Mouse (Mus musculus) forebrain, embryonic 15.5 days (tissue): ENCODE data around the gene Tmem209. TPM values are rescaled to one million over a fixed set of nuclear protein-coding genes. Genes with fewer than 3 reads are reported as not detected.

Experiments used
- ATAC-seq: fragments of 200-750 bp; cut with Nextera tagmentation; replicated peaks from 2 replicates; pipeline ENCODE4 v1.8.0; 2017; ENCODE audit warnings: mild to moderate bottlenecking, moderate TSS enrichment, moderate library complexity
- H3K27ac ChIP-seq: fragments of 300-500 bp; sonication (generic); replicated peaks from 2 replicates; pipeline ENCODE4 v1.5.1; 2015; ENCODE audit warnings: mild to moderate bottlenecking, inconsistent platforms
- H3K27me3 ChIP-seq: fragments of 300-500 bp; sonication (generic); 2 replicates; pipeline ENCODE4 v1.6.1; 2015; ENCODE audit warnings: inconsistent platforms
- H3K36me3 ChIP-seq: fragments of 300-500 bp; sonication (generic); 2 replicates; pipeline ENCODE4 v1.6.1; 2015; ENCODE audit warnings: mild to moderate bottlenecking, inconsistent platforms
- H3K4me1 ChIP-seq: fragments of 300-500 bp; sonication (generic); 2 replicates; pipeline ENCODE4 v1.6.1; 2015; ENCODE audit warnings: inconsistent platforms
- H3K4me2 ChIP-seq: fragments of 300-500 bp; sonication (generic); replicated peaks from 2 replicates; pipeline ENCODE4 v1.6.1; 2015; ENCODE audit warnings: mild to moderate bottlenecking, inconsistent platforms
- H3K4me3 ChIP-seq: fragments of 300-500 bp; sonication (generic); 2 replicates; pipeline ENCODE4 v1.5.1; 2015; ENCODE audit warnings: mild to moderate bottlenecking, inconsistent platforms
- H3K9ac ChIP-seq: fragments of 300-500 bp; sonication (generic); replicated peaks from 2 replicates; pipeline ENCODE4 v1.6.1; 2015; ENCODE audit warnings: mild to moderate bottlenecking, inconsistent platforms
- H3K9me3 ChIP-seq: fragments of 300-500 bp; sonication (generic); 2 replicates; pipeline ENCODE4 v1.6.1; 2016; ENCODE audit warnings: inconsistent platforms
- WGBS: fragments of 180-500 bp; shearing (Covaris S2); methylation state at CpG from one replicate; pipeline ENCODE4 v1.1.7; 2015; ENCODE audit warnings: mixed read lengths; 5-methylcytosine and 5-hydroxymethylcytosine counted together
- polyA plus RNA-seq: library from polyadenylated mRNA; unstranded; fragments of >200 nt; fragmentation: Nextera tagmentation; extraction: Ambion mirVana; gene quantifications from 2 replicates; pipeline ENCODE4 v1.2.1, GENCODE M21; 2015

Tmem209 gene
- polyA plus RNA-seq, 1 experiment from 2014 or later = 34.1 TPM

DNA sequence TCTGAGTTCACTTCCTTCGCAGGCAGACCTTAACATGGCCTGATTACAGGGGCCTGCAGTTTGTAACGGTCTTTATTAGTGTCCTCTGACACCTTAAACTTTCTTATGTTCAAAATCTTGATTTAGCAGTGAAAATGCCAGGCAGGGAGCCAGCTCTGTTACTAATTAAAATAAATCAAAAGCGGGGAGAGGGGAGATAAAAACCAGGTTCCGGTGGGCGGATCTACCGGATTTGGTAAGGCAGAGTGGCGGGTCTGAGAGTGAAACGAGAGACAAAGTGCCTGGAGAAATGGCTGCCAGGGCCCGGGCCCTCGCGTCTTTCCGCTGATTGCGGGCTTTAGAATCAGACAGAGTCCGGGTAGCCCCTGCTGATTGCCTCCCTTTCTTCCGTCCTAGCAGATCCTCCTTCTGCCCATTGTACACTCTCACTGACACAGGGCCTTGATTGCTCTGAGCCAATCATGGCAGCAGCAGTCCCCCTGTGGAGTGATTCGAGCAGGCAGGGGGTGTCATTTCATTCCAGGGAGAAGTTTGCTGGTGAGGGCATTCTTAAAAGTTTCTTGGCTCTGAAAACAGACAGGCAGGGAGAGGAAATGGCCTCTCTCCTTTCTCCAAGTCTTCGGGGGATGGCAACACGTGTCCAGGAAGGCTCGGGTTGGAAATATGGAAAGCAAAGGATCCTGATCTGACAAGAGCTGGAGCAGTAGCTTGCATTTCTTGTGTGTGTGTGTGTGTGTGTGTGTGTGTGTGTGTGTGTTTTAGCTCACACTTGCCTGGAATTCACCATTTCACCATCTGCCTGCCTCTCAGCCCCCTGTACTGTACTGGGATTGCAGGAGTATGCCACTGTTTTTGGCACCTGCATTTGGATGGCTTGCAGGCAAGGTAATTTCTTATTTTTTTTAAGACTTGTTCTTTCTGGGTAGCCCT lies 17.3 kb upstream of the Tmem209 start:
- 5% methylated on average over 19 of the region's 19 CpGs for WGBS
- 0 out of 2 replicates have a peak overlapping the region, but pooled peaks have one; percentile 25 for H3K9ac ChIP-seq
- no peaks in the 10 kb centered on the region for H3K36me3 ChIP-seq
- peak overlapping the region; percentile 14 for H3K4me3 ChIP-seq
- H3K27me3 ChIP-seq = no peaks in the 10 kb centered on the region
- peak overlapping the region; percentile 84 for H3K27ac ChIP-seq
- no peaks in the 10 kb centered on the region for H3K9me3 ChIP-seq
- H3K4me2 ChIP-seq = peak overlapping the region; percentile 39
- peak; percentile 86 for ATAC-seq
- peaks cover 31% of the 10 kb centered on the region for H3K4me1 ChIP-seq

DNA sequence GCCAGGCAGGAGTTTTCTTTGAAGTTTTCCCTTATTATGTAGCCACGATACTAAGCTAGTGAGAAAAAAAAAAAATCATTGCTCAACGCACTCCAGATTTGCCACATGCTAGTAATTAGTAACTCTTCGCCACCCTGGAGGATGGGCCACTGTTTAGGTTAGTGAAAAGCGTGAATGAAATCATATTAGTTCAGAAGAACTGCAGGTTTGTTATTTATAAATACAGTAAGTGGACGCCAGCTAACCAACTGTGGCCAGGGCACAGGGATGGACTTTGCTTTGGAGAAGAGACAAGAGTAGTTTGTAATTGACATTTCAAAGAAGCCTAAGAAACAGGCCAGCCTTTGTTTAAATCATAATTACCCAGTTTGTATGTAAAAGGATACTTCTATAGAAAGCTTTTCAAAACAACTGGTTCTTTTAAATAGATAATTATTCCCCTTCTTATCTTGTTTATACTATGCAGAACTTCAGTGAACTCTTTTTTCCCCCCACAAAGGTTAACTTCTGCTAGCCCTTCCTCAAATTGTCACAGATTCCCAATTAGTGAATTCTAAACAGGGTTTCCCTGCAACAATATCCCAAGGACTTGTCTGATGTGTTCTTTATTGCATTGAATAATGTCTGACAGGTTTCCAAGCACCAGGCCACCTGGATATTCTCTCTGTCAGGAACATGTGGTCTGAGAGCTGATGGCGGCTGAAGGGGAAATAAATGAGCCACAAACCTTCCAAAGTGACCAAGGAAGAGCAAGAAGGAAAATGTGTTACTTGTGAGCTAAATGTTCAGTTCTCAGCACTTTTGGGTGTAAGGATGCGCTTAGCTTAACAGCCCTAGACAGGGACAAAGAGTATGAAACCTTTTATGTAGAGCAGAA lies 16.1 kb upstream of the Tmem209 start:
- WGBS = 15% methylated on average over 7 of the region's 7 CpGs
- H3K27ac ChIP-seq = peak overlapping the region; percentile 84
- H3K27me3 ChIP-seq = no peaks in the 10 kb centered on the region
- no peak for ATAC-seq
- H3K4me2 ChIP-seq = no peak overlapping the region
- no peak overlapping the region for H3K4me3 ChIP-seq
- H3K9ac ChIP-seq = 0 out of 2 replicates have a peak overlapping the region, but pooled peaks have one; percentile 7
- peaks cover 31% of the 10 kb centered on the region for H3K4me1 ChIP-seq
- H3K9me3 ChIP-seq = no peaks in the 10 kb centered on the region
- H3K36me3 ChIP-seq = no peaks in the 10 kb centered on the region

DNA sequence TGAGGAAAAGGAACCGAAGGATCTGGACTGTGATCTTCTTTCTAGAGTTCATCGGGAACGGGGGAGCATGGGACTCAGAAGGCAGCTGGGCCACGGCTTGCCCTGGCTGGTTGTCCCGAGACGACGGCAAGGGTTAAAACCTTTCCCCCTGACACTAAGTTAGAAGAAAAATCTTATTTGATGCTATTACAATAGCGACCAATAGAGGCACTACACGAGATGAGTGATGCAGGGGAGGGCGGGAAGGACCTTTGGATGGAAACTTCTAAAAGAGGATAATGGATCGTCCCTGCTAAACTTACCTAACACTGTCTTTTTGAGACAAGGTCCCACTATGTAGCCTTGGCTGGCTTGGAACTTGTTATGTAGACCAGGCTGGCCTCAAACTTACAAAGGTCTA lies 10.8 kb upstream of the Tmem209 start:
- no peaks in the 10 kb centered on the region for H3K27me3 ChIP-seq
- 71% methylated on average over 11 of the region's 11 CpGs for WGBS
- H3K4me3 ChIP-seq = no peak overlapping the region
- no peaks in the 10 kb centered on the region for H3K9me3 ChIP-seq
- H3K4me1 ChIP-seq = peaks cover 5% of the 10 kb centered on the region
- no peak for ATAC-seq
- no peak overlapping the region for H3K27ac ChIP-seq
- H3K36me3 ChIP-seq = no peaks in the 10 kb centered on the region
- H3K9ac ChIP-seq = no peak overlapping the region
- no peak overlapping the region for H3K4me2 ChIP-seq

DNA sequence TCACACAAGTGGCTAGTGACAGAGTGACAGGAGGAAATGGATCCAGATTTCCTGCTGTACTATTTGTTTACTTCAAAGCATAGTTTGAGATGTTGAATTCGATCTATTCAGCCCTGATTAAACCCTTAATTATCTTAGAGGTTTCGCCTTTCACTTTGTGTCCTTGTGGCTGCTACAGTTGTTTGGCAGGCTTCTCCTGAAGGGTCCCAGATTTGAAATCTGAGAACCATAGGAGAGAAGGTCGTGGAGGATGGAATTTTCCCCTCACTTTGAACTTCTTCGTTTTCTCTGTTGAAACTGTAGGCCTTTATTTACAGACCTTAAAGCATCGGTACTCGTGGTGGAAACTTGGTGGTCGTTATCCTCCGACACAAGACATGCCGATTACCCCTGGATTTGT lies 4.7 kb upstream of the Tmem209 start:
- no peaks in the 10 kb centered on the region for H3K36me3 ChIP-seq
- H3K27me3 ChIP-seq = no peaks in the 10 kb centered on the region
- 10% methylated on average over 9 of the region's 9 CpGs for WGBS
- H3K4me2 ChIP-seq = no peak overlapping the region
- H3K9ac ChIP-seq = no peak overlapping the region
- H3K4me3 ChIP-seq = no peak overlapping the region
- H3K27ac ChIP-seq = no peak overlapping the region
- no peaks in the 10 kb centered on the region for H3K9me3 ChIP-seq
- no peak for ATAC-seq
- peaks cover 7% of the 10 kb centered on the region for H3K4me1 ChIP-seq

DNA sequence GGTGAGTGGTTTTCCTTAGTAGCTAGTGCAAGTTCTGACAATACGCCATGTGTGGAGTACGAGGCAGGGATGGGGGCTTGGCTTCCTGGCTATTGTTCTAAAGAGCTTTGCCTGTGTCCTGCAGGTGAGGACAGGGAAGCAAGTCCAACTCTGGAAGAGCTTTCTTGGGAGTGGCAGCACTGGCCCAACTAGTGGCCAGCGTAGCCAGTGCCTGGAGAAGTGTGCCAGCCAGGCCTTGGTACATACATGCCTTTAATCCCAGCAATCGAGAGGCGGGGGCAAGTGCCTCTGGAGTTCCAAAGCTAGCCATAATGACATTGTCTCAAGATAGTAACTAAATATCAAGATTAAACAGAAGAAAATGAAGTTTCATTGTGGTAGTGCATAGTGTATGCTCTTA lies 708 bp upstream of the Tmem209 start:
- 55% methylated on average over 5 of the region's 5 CpGs for WGBS

DNA sequence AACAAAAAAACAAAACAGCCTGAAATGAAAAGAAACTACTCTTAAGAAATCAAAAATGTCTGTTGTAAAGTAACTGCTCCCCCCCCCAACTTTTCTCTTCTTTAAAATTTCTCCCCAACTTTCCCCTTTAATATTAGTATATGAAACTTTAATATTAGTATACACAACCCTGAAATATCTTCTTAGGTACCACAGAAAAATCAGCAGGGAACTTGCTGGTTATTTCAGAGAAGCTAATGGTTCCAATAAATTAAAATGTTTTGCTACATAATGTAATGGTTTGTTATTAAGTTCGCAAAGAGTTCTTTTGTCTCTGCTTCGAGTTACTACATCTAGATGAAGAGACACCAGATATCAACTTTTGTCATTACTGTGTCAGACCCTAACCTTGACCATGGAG lies 759 bp downstream of the Tmem209 start:
- Histone ChIP-seq H3K9me3 (no peaks in the 10 kb centered on the region), H3K4me3 (peak overlapping the region; percentile 60), H3K9ac (peak overlapping the region; percentile 75), H3K36me3 (peaks cover 17% of the 10 kb centered on the region; the same call in 1 of the 2 replicates), H3K27ac (peak overlapping the region; percentile 93), H3K4me1 (peaks cover 13% of the 10 kb centered on the region), H3K27me3 (no peaks in the 10 kb centered on the region), H3K4me2 (peak overlapping the region; percentile 64)
- no peak for ATAC-seq
- WGBS = 3% methylated on average over 2 of the region's 2 CpGs

More for the DNA sequence above, 708 bp upstream of the Tmem209 start:
- ATAC-seq = no peak
- Histone ChIP-seq H3K9me3 (no peaks in the 10 kb centered on the region), H3K4me2 (peak overlapping the region; percentile 64), H3K4me3 (peak overlapping the region; percentile 60; the same call in 1 of the 2 replicates), H3K27ac (peak overlapping the region; percentile 93), H3K4me1 (peaks cover 13% of the 10 kb centered on the region), H3K9ac (no peak overlapping the region; the same call in 1 of the 2 replicates), H3K27me3 (no peaks in the 10 kb centered on the region), H3K36me3 (0 out of 2 replicates have a peak, but pooled peaks cover 7% of the 10 kb centered on the region)

DNA sequence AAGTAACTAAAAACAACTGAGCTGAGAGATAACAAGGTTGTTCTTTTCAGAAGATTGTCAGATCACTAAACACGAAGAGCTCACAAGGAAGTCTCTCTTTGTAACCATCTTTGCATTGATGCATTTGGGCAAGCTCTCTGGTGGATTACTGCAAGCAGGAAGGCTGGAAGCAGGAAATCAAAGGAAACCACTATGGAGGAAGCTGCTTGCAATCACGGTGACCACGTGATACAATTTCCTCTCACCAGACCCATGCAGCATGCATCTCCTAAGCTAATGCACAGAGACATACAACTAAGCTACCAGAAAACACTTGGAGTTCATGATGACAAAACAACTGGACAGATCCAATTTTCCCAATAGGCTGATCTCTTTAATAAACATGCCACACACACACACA lies 10.5 kb downstream of the Tmem209 start:
- Histone ChIP-seq H3K4me1 (no peaks in the 10 kb centered on the region), H3K27me3 (no peaks in the 10 kb centered on the region), H3K4me2 (no peak overlapping the region), H3K36me3 (peaks cover 40% of the 10 kb centered on the region), H3K9ac (no peak overlapping the region), H3K27ac (no peak overlapping the region), H3K9me3 (no peaks in the 10 kb centered on the region), H3K4me3 (no peak overlapping the region)
- no peak for ATAC-seq
- 88% methylated on average over 3 of the region's 3 CpGs for WGBS

DNA sequence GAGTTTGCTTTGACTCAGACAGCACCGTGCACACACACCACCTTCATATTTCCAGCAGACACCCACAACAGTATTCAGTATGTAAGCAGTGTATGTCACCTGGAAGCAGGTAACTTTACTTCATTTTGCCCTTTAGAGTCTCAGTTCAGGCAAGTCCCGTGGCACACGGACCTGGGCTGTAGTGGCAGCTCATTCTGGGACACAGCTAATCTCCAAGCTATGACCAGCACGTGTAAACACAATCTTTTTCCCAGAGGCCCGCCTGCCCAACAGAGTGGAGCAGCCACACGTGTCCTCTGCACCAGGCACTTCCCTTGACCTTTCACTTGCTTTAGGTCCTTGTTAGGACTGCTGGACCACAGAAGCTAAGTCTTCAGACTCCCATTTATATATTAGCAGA lies 23.1 kb downstream of the Tmem209 start:
- 93% methylated on average over 6 of the region's 6 CpGs for WGBS
- Histone ChIP-seq H3K27ac (no peak overlapping the region), H3K9me3 (no peaks in the 10 kb centered on the region), H3K4me1 (no peaks in the 10 kb centered on the region), H3K4me3 (no peak overlapping the region), H3K36me3 (peaks cover 72% of the 10 kb centered on the region), H3K27me3 (no peaks in the 10 kb centered on the region), H3K9ac (no peak overlapping the region), H3K4me2 (no peak overlapping the region)
- ATAC-seq = no peak

DNA sequence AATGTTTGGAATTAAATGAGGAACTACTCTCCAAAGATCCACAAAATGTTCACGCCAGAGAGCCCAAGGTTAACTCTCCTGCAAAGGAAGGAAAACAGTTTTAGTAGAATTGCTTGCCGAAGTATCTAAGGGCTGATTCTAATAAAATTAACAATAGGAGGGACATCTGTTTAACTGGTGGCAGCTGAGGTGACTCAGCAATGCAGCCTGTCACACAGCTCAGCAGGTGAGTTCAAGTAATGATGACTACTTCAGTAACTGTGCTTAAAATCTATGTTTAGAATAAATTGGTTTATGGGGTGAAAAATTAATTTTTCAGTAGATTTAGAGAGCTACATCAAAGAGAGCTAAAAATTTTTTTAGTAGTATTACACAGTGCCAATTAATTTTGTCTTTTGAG lies 26.7 kb downstream of the Tmem209 start:
- H3K4me3 ChIP-seq = no peak overlapping the region
- no peaks in the 10 kb centered on the region for H3K9me3 ChIP-seq
- ATAC-seq = no peak
- no peak overlapping the region for H3K9ac ChIP-seq
- H3K36me3 ChIP-seq = peaks cover 48% of the 10 kb centered on the region
- H3K4me2 ChIP-seq = no peak overlapping the region
- 87% methylated on average over 2 of the region's 2 CpGs for WGBS
- H3K27me3 ChIP-seq = no peaks in the 10 kb centered on the region
- no peaks in the 10 kb centered on the region for H3K4me1 ChIP-seq
- no peak overlapping the region for H3K27ac ChIP-seq

DNA sequence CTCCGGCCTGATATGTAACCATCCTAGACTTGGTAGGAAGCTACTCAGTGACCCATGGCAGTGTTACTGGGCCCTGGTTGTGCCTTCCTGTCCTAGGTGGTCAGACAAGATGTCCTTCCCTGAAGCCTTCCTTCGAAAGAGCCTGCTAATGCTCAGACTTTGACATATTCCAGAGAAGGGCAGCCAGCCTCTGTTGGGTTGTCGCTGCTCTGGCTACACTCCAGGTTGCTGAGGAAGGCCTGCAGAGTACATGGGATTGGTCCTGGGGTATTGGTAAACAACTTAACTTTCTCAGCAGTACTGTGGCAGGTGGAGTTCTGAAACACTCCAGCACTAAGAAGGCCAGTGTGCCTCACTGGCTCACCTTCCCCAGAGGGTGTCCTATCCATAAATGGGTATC lies 30.2 kb downstream of the Tmem209 start:
- 95% methylated on average over 3 of the region's 3 CpGs for WGBS
- no peak overlapping the region for H3K27ac ChIP-seq
- H3K4me1 ChIP-seq = peaks cover 5% of the 10 kb centered on the region; the same call in 1 of the 2 replicates
- H3K4me2 ChIP-seq = no peak overlapping the region
- no peak for ATAC-seq
- no peaks in the 10 kb centered on the region for H3K9me3 ChIP-seq
- H3K36me3 ChIP-seq = peaks cover 22% of the 10 kb centered on the region
- H3K9ac ChIP-seq = no peak overlapping the region
- no peak overlapping the region for H3K4me3 ChIP-seq
- no peaks in the 10 kb centered on the region for H3K27me3 ChIP-seq

DNA sequence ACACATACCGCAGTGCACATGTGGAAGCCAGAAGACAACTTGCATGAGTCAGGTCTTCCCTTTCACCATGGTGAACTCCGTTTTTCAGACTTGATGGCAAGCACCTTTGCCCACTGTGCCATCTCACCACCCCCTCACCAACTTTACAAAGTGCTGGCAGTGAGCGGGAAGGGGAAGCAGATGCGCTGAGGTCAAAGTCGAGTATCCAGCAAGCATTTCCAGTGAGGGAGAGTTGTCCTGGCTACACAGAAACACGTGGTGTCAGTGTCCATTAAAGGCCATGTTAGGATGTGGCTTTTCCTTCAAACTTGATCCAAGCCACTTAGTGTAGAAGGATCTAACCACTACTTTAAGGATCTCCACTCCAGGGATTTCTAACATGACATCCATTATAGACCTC lies 31.8 kb downstream of the Tmem209 start:
- Histone ChIP-seq H3K27ac (no peak overlapping the region), H3K4me3 (no peak overlapping the region), H3K4me1 (peaks cover 5% of the 10 kb centered on the region; the same call in 1 of the 2 replicates), H3K9ac (no peak overlapping the region), H3K4me2 (no peak overlapping the region), H3K27me3 (no peaks in the 10 kb centered on the region), H3K36me3 (peaks cover 8% of the 10 kb centered on the region), H3K9me3 (no peaks in the 10 kb centered on the region)
- WGBS = 90% methylated on average over 6 of the region's 6 CpGs
- no peak for ATAC-seq
